Mouse (Mus musculus) MEL (cell line): ENCODE data around the gene Zfp617. TPM values are rescaled to one million over a fixed set of nuclear protein-coding genes. Genes with fewer than 3 reads are reported as not detected.
A peak's percentile ranks its signal among the peaks of the same experiment; 100 is the strongest.

Source experiments
- DNase-seq: peaks from one replicate; pipeline ENCODE4 v3.0.0; 2011; ENCODE audit warnings: low read depth, low spot score
- H3K27ac ChIP-seq: 2 replicates; pipeline ENCODE4 v1.5.1; 2012; ENCODE audit warnings: low read depth, mild to moderate bottlenecking, control low read depth, low read length, moderate library complexity; ENCODE audit not compliant: control insufficient read depth
- H3K27me3 ChIP-seq, 2 experiments: fragments of 150-350 bp in 1 of 2; sonication (generic) in 1 of 2; 2 replicates each; pipeline ENCODE4 v1.6.1; 2012; ENCODE audit warnings: low read length in 2 of 2, mild to moderate bottlenecking in 2 of 2, improper control_type of control experiment in 1 of 2, moderate library complexity in 1 of 2; ENCODE audit not compliant: insufficient read depth in 2 of 2, control insufficient read depth in 1 of 2
- H3K36me3 ChIP-seq, 2 experiments: 2 replicates each; pipeline ENCODE4 v1.6.1; 2012 to 2014; ENCODE audit warnings: low read length in 2 of 2, improper control_type of control experiment in 1 of 2, inconsistent platforms in 1 of 2, mild to moderate bottlenecking in 1 of 2; ENCODE audit not compliant: insufficient read depth in 2 of 2, control insufficient read depth in 1 of 2
- H3K4me1 ChIP-seq, 2 experiments: fragments of 150-350 bp in 1 of 2; sonication (generic) in 1 of 2; 2 replicates each; pipeline ENCODE4 v1.6.1; 2012; ENCODE audit warnings: low read length in 2 of 2, improper control_type of control experiment in 1 of 2, mild to moderate bottlenecking in 1 of 2; ENCODE audit not compliant: insufficient read depth in 2 of 2, control insufficient read depth in 1 of 2
- H3K4me3 ChIP-seq, 2 experiments: fragments of 150-350 bp in 1 of 2; sonication (generic) in 1 of 2; 2 replicates each; pipeline ENCODE4 v1.5.1; 2012; ENCODE audit warnings: low read depth in 2 of 2, low read length in 2 of 2, mild to moderate bottlenecking in 2 of 2, moderate library complexity in 2 of 2, control low read depth in 1 of 2, improper control_type of control experiment in 1 of 2; ENCODE audit not compliant: control insufficient read depth in 1 of 2, insufficient read depth in 1 of 2
- H3K79me2 ChIP-seq: 2 replicates; pipeline ENCODE4 v1.6.1; 2012; ENCODE audit warnings: mild to moderate bottlenecking, low read length, moderate library complexity; ENCODE audit not compliant: control insufficient read depth, poor library complexity, insufficient read depth
- H3K9ac ChIP-seq: 2 replicates; pipeline ENCODE4 v1.6.1; 2012; ENCODE audit warnings: low read depth, mild to moderate bottlenecking, control low read depth, low read length, moderate library complexity; ENCODE audit not compliant: control insufficient read depth, poor library complexity, severe bottlenecking
- H3K9me3 ChIP-seq: fragments of 150-350 bp; sonication (generic); replicated peaks from 2 replicates; pipeline ENCODE4 v1.6.1; 2012; ENCODE audit warnings: mild to moderate bottlenecking, low read length, improper control_type of control experiment, moderate library complexity; ENCODE audit not compliant: insufficient read depth
- BHLHE40 ChIP-seq: IDR thresholded peaks from 2 replicates; pipeline ENCODE4 v1.6.1; 2012; ENCODE audit warnings: low read depth, mild to moderate bottlenecking, inconsistent platforms, low read length, improper control_type of control experiment, borderline replicate concordance
- CHD1 ChIP-seq: IDR thresholded peaks from 2 replicates; pipeline ENCODE4 v1.6.1; 2012; ENCODE audit warnings: low read depth, mild to moderate bottlenecking, inconsistent platforms, low read length, improper control_type of control experiment
- CHD2 ChIP-seq: IDR thresholded peaks from 2 replicates; pipeline ENCODE4 v1.6.1; 2011; ENCODE audit warnings: low read length, improper control_type of control experiment
- CTCF ChIP-seq, 3 experiments: IDR thresholded peaks in 2 of 3; conservative IDR thresholded peaks in 1 of 3; 2 replicates each; pipeline ENCODE4 v1.5.1; 2011 to 2012; ENCODE audit warnings: low read length in 3 of 3, low read depth in 2 of 3, mild to moderate bottlenecking in 2 of 3, improper control_type of control experiment in 1 of 3, inconsistent platforms in 1 of 3, mixed read lengths in 1 of 3, moderate library complexity in 1 of 3; ENCODE audit not compliant: control insufficient read depth in 1 of 3, insufficient read depth in 1 of 3, poor library complexity in 1 of 3, severe bottlenecking in 1 of 3
- E2F4 ChIP-seq: IDR thresholded peaks from 2 replicates; pipeline ENCODE4 v1.6.1; 2011; ENCODE audit warnings: low read depth, low read length, improper control_type of control experiment, borderline replicate concordance
- ELF1 ChIP-seq: IDR thresholded peaks from 2 replicates; pipeline ENCODE4 v1.6.1; 2014; ENCODE audit warnings: low read depth, mild to moderate bottlenecking, inconsistent platforms, low read length, improper control_type of control experiment, moderate library complexity
- EP300 ChIP-seq, 2 experiments: IDR thresholded peaks; 2 replicates each; pipeline ENCODE4 v1.6.1; 2011; ENCODE audit warnings: improper control_type of control experiment in 2 of 2, low read length in 2 of 2, low read depth in 1 of 2, mild to moderate bottlenecking in 1 of 2
- ETS1 ChIP-seq: IDR thresholded peaks from 2 replicates; pipeline ENCODE4 v1.6.1; 2012; ENCODE audit warnings: low read depth, mild to moderate bottlenecking, inconsistent platforms, low read length, improper control_type of control experiment, moderate library complexity
- GABPA ChIP-seq: IDR thresholded peaks from 2 replicates; pipeline ENCODE4 v1.6.1; 2012; ENCODE audit warnings: low read depth, mild to moderate bottlenecking, inconsistent platforms, low read length, improper control_type of control experiment, moderate library complexity
- GATA1 ChIP-seq: IDR thresholded peaks from 2 replicates; pipeline ENCODE4 v1.6.1; 2011; ENCODE audit warnings: low read depth, low read length, improper control_type of control experiment
- JUND ChIP-seq: IDR thresholded peaks from 2 replicates; pipeline ENCODE4 v1.6.1; 2011; ENCODE audit warnings: low read depth, mild to moderate bottlenecking, improper control_type of control experiment, low read length
- KAT2A ChIP-seq: conservative IDR thresholded peaks from 2 replicates; pipeline ENCODE4 v1.6.1; 2012; ENCODE audit warnings: low read depth, low read length, improper control_type of control experiment, inconsistent platforms
- MAFK ChIP-seq: IDR thresholded peaks from 2 replicates; pipeline ENCODE4 v1.6.1; 2011; ENCODE audit warnings: low read depth, mild to moderate bottlenecking, low read length, improper control_type of control experiment, borderline replicate concordance
- MAX ChIP-seq: IDR thresholded peaks from 2 replicates; pipeline ENCODE4 v1.6.1; 2011; ENCODE audit warnings: low read length, improper control_type of control experiment
- MAZ ChIP-seq: IDR thresholded peaks from 2 replicates; pipeline ENCODE4 v1.6.1; 2012; ENCODE audit warnings: low read depth, mild to moderate bottlenecking, inconsistent platforms, low read length, improper control_type of control experiment
- MEF2A ChIP-seq: IDR thresholded peaks from 2 replicates; pipeline ENCODE4 v1.6.1; 2014; ENCODE audit warnings: low read depth, mild to moderate bottlenecking, inconsistent platforms, low read length, improper control_type of control experiment; ENCODE audit not compliant: poor library complexity, insufficient replicate concordance, severe bottlenecking; ENCODE audit errors: extremely low read depth
- MXI1 ChIP-seq: IDR thresholded peaks from 2 replicates; pipeline ENCODE4 v1.6.1; 2011; ENCODE audit warnings: mild to moderate bottlenecking, low read depth, low read length, improper control_type of control experiment
- MYB ChIP-seq: IDR thresholded peaks from 2 replicates; pipeline ENCODE4 v1.6.1; 2011; ENCODE audit warnings: mild to moderate bottlenecking, low read depth, low read length, improper control_type of control experiment
- MYC ChIP-seq: IDR thresholded peaks from 2 replicates; pipeline ENCODE4 v1.6.1; 2011; ENCODE audit warnings: low read depth, mild to moderate bottlenecking, low read length, improper control_type of control experiment, moderate library complexity
- NELFE ChIP-seq: IDR thresholded peaks from 2 replicates; pipeline ENCODE4 v1.6.1; 2011; ENCODE audit warnings: low read depth, low read length, improper control_type of control experiment
- NRF1 ChIP-seq: IDR thresholded peaks from 2 replicates; pipeline ENCODE4 v1.6.1; 2014; ENCODE audit warnings: low read depth, mild to moderate bottlenecking, inconsistent platforms, low read length, improper control_type of control experiment, moderate library complexity; ENCODE audit not compliant: poor library complexity, insufficient read depth, severe bottlenecking
- POLR2A ChIP-seq, 2 experiments: IDR thresholded peaks; 2 replicates each; pipeline ENCODE4 v1.6.1; 2011 to 2012; ENCODE audit warnings: low read length in 2 of 2, mild to moderate bottlenecking in 2 of 2, control low read depth in 1 of 2, improper control_type of control experiment in 1 of 2, low read depth in 1 of 2, moderate library complexity in 1 of 2; ENCODE audit not compliant: control insufficient read depth in 1 of 2, insufficient read depth in 1 of 2, poor library complexity in 1 of 2
- POLR2AphosphoS2 ChIP-seq: IDR thresholded peaks from 2 replicates; pipeline ENCODE4 v1.6.1; 2011; ENCODE audit warnings: low read length, improper control_type of control experiment
- POLR2AphosphoS5 ChIP-seq: IDR thresholded peaks from 2 replicates; pipeline ENCODE4 v1.6.1; 2012; ENCODE audit warnings: low read depth, borderline replicate concordance, mild to moderate bottlenecking, inconsistent platforms, low read length, moderate library complexity, mixed read lengths
- RCOR1 ChIP-seq: IDR thresholded peaks from 2 replicates; pipeline ENCODE4 v1.6.1; 2012; ENCODE audit warnings: low read depth, mild to moderate bottlenecking, inconsistent platforms, low read length, improper control_type of control experiment
- SMC3 ChIP-seq: IDR thresholded peaks from 2 replicates; pipeline ENCODE4 v1.6.1; 2011; ENCODE audit warnings: low read depth, low read length, improper control_type of control experiment
- TAL1 ChIP-seq: IDR thresholded peaks from 2 replicates; pipeline ENCODE4 v1.6.1; 2012; ENCODE audit warnings: mild to moderate bottlenecking, inconsistent platforms, low read length, moderate library complexity, mixed read lengths
- TBP ChIP-seq: IDR thresholded peaks from 2 replicates; pipeline ENCODE4 v1.8.0; 2011; ENCODE audit warnings: low read depth, low read length, improper control_type of control experiment
- TCF12 ChIP-seq: IDR thresholded peaks from 2 replicates; pipeline ENCODE4 v1.6.1; 2014; ENCODE audit warnings: low read depth, mild to moderate bottlenecking, inconsistent platforms, low read length, improper control_type of control experiment, moderate library complexity
- USF1 ChIP-seq: IDR thresholded peaks from 2 replicates; pipeline ENCODE4 v1.6.1; 2014; ENCODE audit warnings: low read depth, mild to moderate bottlenecking, inconsistent platforms, low read length, improper control_type of control experiment, moderate library complexity
- USF2 ChIP-seq, 2 experiments: IDR thresholded peaks; 2 replicates each; pipeline ENCODE4 v1.6.1; 2011 to 2012; ENCODE audit warnings: improper control_type of control experiment in 2 of 2, low read length in 2 of 2, borderline replicate concordance in 1 of 2, inconsistent platforms in 1 of 2, low read depth in 1 of 2, mild to moderate bottlenecking in 1 of 2; ENCODE audit not compliant: insufficient read depth in 1 of 2
- ZC3H11A ChIP-seq: IDR thresholded peaks from 2 replicates; pipeline ENCODE4 v1.6.1; 2012; ENCODE audit warnings: low read depth, mild to moderate bottlenecking, inconsistent platforms, low read length, improper control_type of control experiment
- ZKSCAN1 ChIP-seq: IDR thresholded peaks from 2 replicates; pipeline ENCODE4 v1.6.1; 2012; ENCODE audit warnings: low read depth, mild to moderate bottlenecking, inconsistent platforms, low read length, improper control_type of control experiment, moderate library complexity
- ZMIZ1 ChIP-seq: IDR thresholded peaks from 2 replicates; pipeline ENCODE4 v1.6.1; 2012; ENCODE audit warnings: low read depth, mild to moderate bottlenecking, inconsistent platforms, low read length, improper control_type of control experiment, moderate library complexity
- ZNF384 ChIP-seq: IDR thresholded peaks from 2 replicates; pipeline ENCODE4 v1.6.1; 2012; ENCODE audit warnings: low read depth, mild to moderate bottlenecking, inconsistent platforms, low read length, improper control_type of control experiment
- polyA plus RNA-seq, 2 experiments: library from polyadenylated mRNA; stranded (reverse) in 1 of 2; unstranded in 1 of 2; fragments of >175 nt in 1 of 2; fragments of >200 nt in 1 of 2; gene quantifications; 2 replicates each; pipeline versions ENCODE4 v1.2.1 to v1.2.4; 2012; ENCODE audit warnings: low replicate concordance in 2 of 2, low read depth in 1 of 2; ENCODE audit not compliant: insufficient read length in 2 of 2, insufficient read depth in 1 of 2, missing spikeins in 1 of 2
- total RNA-seq: library from RNA; depleted of rRNA; stranded (reverse); fragments of 300-350 nt; gene quantifications from 2 replicates; pipeline ENCODE4 v1.2.3, GENCODE M21; 2012

Zfp617 gene
- total and polyA plus RNA-seq, 3 experiments: 11.0 to 14.6 TPM; not detected in 1

GRCm38 (mm10) chr8:71940293-71941208, 32.1 kb downstream of the Zfp617 start:
- H3K4me1 ChIP-seq: peaks cover 6 to 15% of the 10 kb centered on the region in 2 experiments
- peak overlapping the region in 1 of 2 experiments; percentile 31; a peak in 1 of 4 replicates for H3K4me3 ChIP-seq
- H3K9ac ChIP-seq: no peak overlapping the region
- no peaks in the 10 kb centered on the region for H3K79me2 ChIP-seq
- no peaks in the 10 kb centered on the region for H3K27me3 ChIP-seq
- H3K9me3 ChIP-seq: no peaks in the 10 kb centered on the region
- peak overlapping the region; percentile 65 for H3K27ac ChIP-seq
- peak; percentile 82 for DNase-seq
- H3K36me3 ChIP-seq: peaks cover 0 to 11% of the 10 kb centered on the region in 2 experiments; a peak in 2 of 4 replicates
- TF ChIP-seq JUND (no peak), GATA1 (no peak; the same call in 1 of the 2 replicates), CHD2 (no peak), TAL1 (peak; percentile 49), CHD1 (no peak), POLR2AphosphoS2 (no peak), MAX (peak; percentile 53; the same call in 1 of the 2 replicates), EP300 (IDR thresholded peaks at IDR 0.05; ENCODE audit: low read depth in 1 of 2, low read length in 2 of 2) (peak; percentile 3 to 14; a peak in 2 of 4 replicates), MXI1 (no peak; the same call in 1 of the 2 replicates), USF2 (IDR thresholded peaks at IDR 0.05; ENCODE audit: borderline replicate concordance in 1 of 2, insufficient read depth in 1 of 2, low read depth in 1 of 2, low read length in 2 of 2) (0 out of 4 replicates have a peak, but pooled peaks of 1 of the 2 experiments have one; percentile 33), KAT2A (no peak), NRF1 (no peak), MAZ (no peak), MAFK (no peak), ZMIZ1 (no peak), E2F4 (no peak), ZC3H11A (0 out of 2 replicates have a peak, but pooled peaks have one; percentile 5), MYB (no peak), POLR2A (IDR thresholded peaks at IDR 0.05; ENCODE audit: control insufficient read depth in 1 of 2, insufficient read depth in 1 of 2, low read depth in 1 of 2, low read length in 2 of 2, poor library complexity in 1 of 2) (peak in 1 of 2 experiments; percentile 28; a peak in 1 of 4 replicates), TBP (0 out of 2 replicates have a peak, but pooled peaks have one; percentile 6), SMC3 (no peak), MEF2A (no peak), ZNF384 (no peak), NELFE (peak; percentile 30; the same call in 1 of the 2 replicates), ELF1 (no peak), POLR2AphosphoS5 (no peak), BHLHE40 (no peak), ZKSCAN1 (no peak), TCF12 (no peak), CTCF (IDR thresholded peaks at IDR 0.05 in 2 of 3, conservative IDR thresholded peaks at IDR 0.05 in 1 of 3; ENCODE audit: control insufficient read depth in 1 of 3, insufficient read depth in 1 of 3, low read depth in 2 of 3, low read length in 3 of 3, poor library complexity in 1 of 3, severe bottlenecking in 1 of 3) (no peak), GABPA (no peak), USF1 (peak; percentile 81), ETS1 (peak; percentile 62), RCOR1 (no peak), MYC (no peak)
